Mouse (Mus musculus): ENCODE data around the gene Larp4.

DNA sequence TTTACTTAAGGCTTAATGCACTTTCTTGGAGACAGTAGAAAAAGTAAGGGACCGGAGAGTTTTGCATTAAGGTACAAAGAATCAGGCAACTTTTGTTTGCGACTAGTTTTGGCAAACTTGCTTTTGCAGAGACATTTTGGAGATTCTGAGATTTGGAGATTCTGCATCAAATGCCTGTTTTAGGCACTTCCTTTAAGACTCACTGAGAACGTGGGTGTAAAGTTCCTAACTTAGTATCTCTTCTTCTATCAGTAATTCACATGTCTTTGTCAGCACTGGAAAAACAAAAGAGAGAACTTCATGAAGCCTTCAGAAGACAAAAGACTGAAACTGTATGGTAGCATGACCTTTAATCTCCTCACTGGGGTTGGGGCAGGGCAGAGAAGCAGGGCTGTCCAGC lies 87.8 kb downstream of the Larp4 start:
- TF ChIP-seq CTCF (IDR thresholded peaks at IDR 0.05; ENCODE audit: borderline replicate concordance, insufficient read depth, low read depth, low read length): no peak
- no peak for TF ChIP-seq POLR2A (IDR thresholded peaks at IDR 0.05; ENCODE audit: borderline replicate concordance, insufficient read depth, low read length)
